Mouse (Mus musculus) bone marrow macrophage, adult 2 months (primary cell): ENCODE measurements around the gene Nkx1-2.

ENCODE experiments used
- CTCF ChIP-seq: IDR thresholded peaks from 2 replicates; pipeline ENCODE4 v1.5.1; 2012; ENCODE audit warnings: low read depth, mild to moderate bottlenecking, low read length, moderate library complexity
- POLR2A ChIP-seq: IDR thresholded peaks from 2 replicates; pipeline ENCODE4 v1.6.1; 2012; ENCODE audit warnings: mild to moderate bottlenecking, low read depth, low read length, borderline replicate concordance

DNA sequence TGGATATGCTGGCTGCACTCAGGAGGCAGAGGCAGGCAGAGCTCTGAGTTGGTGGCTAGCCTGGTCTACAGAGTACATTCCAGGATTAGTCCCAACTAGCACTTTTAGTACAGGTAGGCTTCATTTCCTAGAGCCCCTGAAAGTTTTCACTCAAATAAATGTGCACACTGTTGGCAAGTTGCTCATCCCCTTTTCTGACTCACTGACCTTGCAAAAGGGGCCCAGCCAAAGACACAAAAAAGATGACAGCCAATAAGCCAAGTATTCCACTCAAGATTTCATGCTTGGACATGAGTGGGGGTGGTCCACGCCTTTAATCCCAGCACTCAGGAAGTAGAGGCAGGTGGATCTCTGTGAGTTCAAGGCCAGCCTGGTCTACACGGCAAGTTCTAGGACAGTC is 18.0 kb downstream of the Nkx1-2 start:
- TF ChIP-seq CTCF, result no peak
- no peak for TF ChIP-seq POLR2A
